Mouse (Mus musculus) adipocyte (in vitro differentiated cells): ENCODE data around the gene Ano10.

Experiments
- DNase-seq: peaks from one replicate; pipeline ENCODE4 v3.0.0-alpha.2; 2016; ENCODE audit warnings: low spot score

Gene Ano10

GRCm38 (mm10) chr9:122290192-122290591 is 4.0 kb downstream of the Ano10 start:
- peak; percentile 65 for DNase-seq

GRCm38 (mm10) chr9:122288416-122288815 is 5.8 kb downstream of the Ano10 start:
- DNase-seq: no peak

GRCm38 (mm10) chr9:122287526-122287925 is 6.7 kb downstream of the Ano10 start:
- DNase-seq: no peak

GRCm38 (mm10) chr9:122285833-122286310 is 8.4 kb downstream of the Ano10 start:
- DNase-seq: no peak

- DNase-seq: peak; percentile 49
Observed at GRCm38 (mm10) chr9:122285146-122285832, 8.9 kb downstream of the Ano10 start.

GRCm38 (mm10) chr9:122284696-122285095 is 9.5 kb downstream of the Ano10 start:
- DNase-seq: no peak

GRCm38 (mm10) chr9:122281004-122281403 is 13.2 kb downstream of the Ano10 start:
- DNase-seq: no peak

GRCm38 (mm10) chr9:122276665-122277064 is 17.6 kb downstream of the Ano10 start:
- DNase-seq: peak; percentile 13

GRCm38 (mm10) chr9:122276134-122276533 is 18.1 kb downstream of the Ano10 start:
- DNase-seq: no peak

- no peak for DNase-seq
Observed at GRCm38 (mm10) chr9:122274346-122274745, 19.9 kb downstream of the Ano10 start.

GRCm38 (mm10) chr9:122273879-122274278 is 20.3 kb downstream of the Ano10 start:
- DNase-seq: no peak

GRCm38 (mm10) chr9:122271866-122272265 is 22.4 kb downstream of the Ano10 start:
- DNase-seq: no peak

- DNase-seq: no peak
Observed at GRCm38 (mm10) chr9:122271318-122271717, 22.9 kb downstream of the Ano10 start.

GRCm38 (mm10) chr9:122270913-122271312 is 23.3 kb downstream of the Ano10 start:
- no peak for DNase-seq

- DNase-seq: no peak
Observed at GRCm38 (mm10) chr9:122269256-122270041, 24.8 kb downstream of the Ano10 start.

GRCm38 (mm10) chr9:122265526-122266210 is 28.6 kb downstream of the Ano10 start:
- DNase-seq: no peak

- no peak for DNase-seq
Observed at GRCm38 (mm10) chr9:122263140-122263539, 31.1 kb downstream of the Ano10 start.

GRCm38 (mm10) chr9:122254386-122254785 is 39.8 kb downstream of the Ano10 start:
- peak; percentile 69 for DNase-seq

- DNase-seq: no peak
Observed at GRCm38 (mm10) chr9:122252113-122252512, 42.1 kb downstream of the Ano10 start.

GRCm38 (mm10) chr9:122248168-122248567 is 46.1 kb downstream of the Ano10 start:
- peak; percentile 37 for DNase-seq

- peak; percentile 81 for DNase-seq
Observed at GRCm38 (mm10) chr9:122247430-122248027, 46.7 kb downstream of the Ano10 start.

GRCm38 (mm10) chr9:122245879-122246278 is 48.3 kb downstream of the Ano10 start:
- no peak for DNase-seq
